Mouse (Mus musculus) embryonic facial prominence, embryonic 11.5 days (tissue): Measurements from ENCODE around the gene Aplp1. TPM values are rescaled to one million over a fixed set of nuclear protein-coding genes. Genes with fewer than 3 reads are reported as not detected.

Source experiments
- ATAC-seq: fragments of 200-750 bp; cut with Nextera tagmentation; replicated peaks from 2 replicates; pipeline ENCODE4 v1.8.0; 2017; ENCODE audit warnings: low read depth; ENCODE audit not compliant: insufficient number of reproducible peaks, low FRiP score, low TSS enrichment
- DNase-seq: peaks from one replicate; pipeline ENCODE4 v3.0.0-alpha.2; 2015; ENCODE audit warnings: low spot score
- H3K27ac ChIP-seq: fragments of 300-500 bp; sonication (generic); replicated peaks from 2 replicates; pipeline ENCODE4 v1.5.1; 2014; ENCODE audit warnings: mild to moderate bottlenecking, low read depth, low read length, control low read depth
- H3K27me3 ChIP-seq: fragments of 300-500 bp; sonication (generic); 2 replicates; pipeline ENCODE4 v1.6.1; 2014; ENCODE audit warnings: mild to moderate bottlenecking, low read length, moderate library complexity, mixed read lengths; ENCODE audit not compliant: control insufficient read depth, insufficient read depth
- H3K36me3 ChIP-seq: fragments of 300-500 bp; sonication (generic); replicated peaks from 2 replicates; pipeline ENCODE4 v1.6.1; 2014; ENCODE audit warnings: low read depth, mild to moderate bottlenecking, low read length, moderate library complexity, mixed read lengths; ENCODE audit not compliant: control insufficient read depth, insufficient read depth
- H3K4me1 ChIP-seq: fragments of 300-500 bp; sonication (generic); 2 replicates; pipeline ENCODE4 v1.6.1; 2014; ENCODE audit warnings: low read length, mixed read lengths; ENCODE audit not compliant: control insufficient read depth, insufficient read depth
- H3K4me2 ChIP-seq: fragments of 300-500 bp; sonication (generic); 2 replicates; pipeline ENCODE4 v1.6.1; 2014; ENCODE audit warnings: low read depth, mild to moderate bottlenecking, control low read depth, low read length, moderate library complexity
- H3K4me3 ChIP-seq: fragments of 300-500 bp; sonication (generic); 2 replicates; pipeline ENCODE4 v1.5.1; 2014; ENCODE audit warnings: low read depth, low read length, control low read depth
- H3K9ac ChIP-seq: fragments of 300-500 bp; sonication (generic); replicated peaks from 2 replicates; pipeline ENCODE4 v1.6.1; 2014; ENCODE audit warnings: mild to moderate bottlenecking, control low read depth, low read length
- H3K9me3 ChIP-seq: fragments of 300-500 bp; sonication (generic); replicated peaks from 2 replicates; pipeline ENCODE4 v1.6.1; 2016; ENCODE audit warnings: mild to moderate bottlenecking, low read length, inconsistent platforms, mixed read lengths; ENCODE audit not compliant: control insufficient read depth
- WGBS: fragments of 180-500 bp; shearing (Covaris S2); extraction: QIAGEN DNeasy Blood & Tissue Kit; methylation state at CpG from one replicate; pipeline ENCODE4 v1.1.7; 2014; 5-methylcytosine and 5-hydroxymethylcytosine counted together
- polyA plus RNA-seq: library from polyadenylated mRNA; unstranded; fragments of >200 nt; fragmentation: Nextera tagmentation; extraction: Ambion mirVana; gene quantifications from 2 replicates; pipeline ENCODE4 v1.2.1, GENCODE M21; 2014

Aplp1 gene
- polyA plus RNA-seq, 1 experiment from 2014 or later: 40.2 TPM

DNA sequence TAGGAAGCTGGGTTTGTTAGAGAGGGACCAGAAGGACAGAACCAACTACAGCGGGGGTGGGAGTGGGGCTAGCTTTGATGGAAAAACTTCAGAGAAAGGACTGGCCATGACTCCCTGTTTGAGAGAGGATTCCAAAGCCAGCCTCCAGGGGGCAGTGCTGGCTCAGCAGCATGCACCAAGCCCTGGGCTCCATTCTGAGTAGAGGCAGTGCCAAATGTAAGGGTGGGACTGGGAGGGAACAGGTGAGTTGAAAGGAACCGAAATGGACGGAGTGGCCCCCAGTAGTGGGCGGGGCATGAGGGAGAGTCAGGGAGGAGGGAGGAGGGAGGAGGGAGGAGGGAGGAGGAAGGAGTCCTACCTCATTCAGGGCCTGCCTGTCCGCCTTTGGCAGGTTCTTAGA lies 4.6 kb downstream of the Aplp1 start:
- WGBS: 25% methylated on average over 5 of the region's 5 CpGs
- no peak overlapping the region for H3K4me3 ChIP-seq
- H3K4me1 ChIP-seq: peaks cover 4% of the 10 kb centered on the region
- H3K9me3 ChIP-seq: no peaks in the 10 kb centered on the region
- no peaks in the 10 kb centered on the region; the same call in 1 of the 2 replicates for H3K36me3 ChIP-seq
- no peak overlapping the region for H3K9ac ChIP-seq
- ATAC-seq (no peak), DNase-seq (peak; percentile 57)
- peaks cover 14% of the 10 kb centered on the region; the same call in 1 of the 2 replicates for H3K27me3 ChIP-seq
- no peak overlapping the region for H3K27ac ChIP-seq
- no peak overlapping the region for H3K4me2 ChIP-seq

DNA sequence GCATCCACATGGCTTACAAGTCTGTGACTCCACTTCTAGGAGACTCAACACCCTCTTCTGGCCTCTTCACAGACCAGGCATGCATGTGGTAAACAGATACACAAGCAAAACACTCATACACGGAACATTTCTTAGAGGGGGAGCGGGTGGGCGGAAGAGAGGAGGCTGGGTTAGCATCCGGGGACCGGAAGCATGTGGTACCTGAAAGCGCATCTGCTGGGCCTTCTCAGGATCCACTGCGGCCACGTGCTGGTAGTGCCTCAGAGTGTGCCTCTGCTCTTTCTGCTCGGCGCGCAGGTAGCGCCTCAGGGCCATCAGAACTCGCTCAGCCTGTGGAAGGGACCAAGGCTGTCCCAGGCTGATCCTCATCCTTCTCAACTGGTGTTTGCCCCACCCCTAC lies 5.6 kb downstream of the Aplp1 start:
- Histone ChIP-seq H3K4me1 (peaks cover 4% of the 10 kb centered on the region), H3K9me3 (no peaks in the 10 kb centered on the region), H3K9ac (no peak overlapping the region), H3K27me3 (peaks cover 13% of the 10 kb centered on the region; the same call in 1 of the 2 replicates), H3K36me3 (no peaks in the 10 kb centered on the region; the same call in 1 of the 2 replicates), H3K4me2 (no peak overlapping the region), H3K27ac (no peak overlapping the region), H3K4me3 (no peak overlapping the region)
- ATAC-seq (no peak), DNase-seq (no peak)
- WGBS: 80% methylated on average over 13 of the region's 13 CpGs

DNA sequence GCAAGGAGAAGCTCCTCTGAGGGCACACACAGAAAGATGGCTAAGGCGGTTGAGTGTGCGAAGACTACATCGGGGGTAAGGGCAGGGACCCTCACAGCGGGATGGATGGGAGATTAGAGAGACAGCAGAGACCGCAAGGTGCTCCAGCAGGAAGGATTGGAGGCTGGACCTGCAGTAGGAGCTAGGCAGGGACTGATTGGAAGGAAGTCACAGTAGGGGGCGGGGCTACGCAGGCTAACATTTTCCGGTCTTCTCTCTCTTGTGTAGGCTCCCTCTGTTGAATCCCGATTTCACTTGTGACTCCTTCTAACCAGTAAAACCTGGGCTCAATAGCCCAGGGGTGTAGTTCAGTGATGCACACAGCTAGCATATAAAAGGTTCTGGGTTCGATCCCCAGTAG lies 8.5 kb downstream of the Aplp1 start:
- no peaks in the 10 kb centered on the region; the same call in 1 of the 2 replicates for H3K27me3 ChIP-seq
- ATAC-seq (no peak), DNase-seq (no peak)
- no peaks in the 10 kb centered on the region for H3K9me3 ChIP-seq
- 13% methylated on average over 10 of the region's 10 CpGs for WGBS
- H3K4me3 ChIP-seq: no peak overlapping the region
- no peaks in the 10 kb centered on the region for H3K4me1 ChIP-seq
- H3K9ac ChIP-seq: no peak overlapping the region
- H3K4me2 ChIP-seq: no peak overlapping the region
- H3K27ac ChIP-seq: no peak overlapping the region
- H3K36me3 ChIP-seq: no peaks in the 10 kb centered on the region; the same call in 1 of the 2 replicates

DNA sequence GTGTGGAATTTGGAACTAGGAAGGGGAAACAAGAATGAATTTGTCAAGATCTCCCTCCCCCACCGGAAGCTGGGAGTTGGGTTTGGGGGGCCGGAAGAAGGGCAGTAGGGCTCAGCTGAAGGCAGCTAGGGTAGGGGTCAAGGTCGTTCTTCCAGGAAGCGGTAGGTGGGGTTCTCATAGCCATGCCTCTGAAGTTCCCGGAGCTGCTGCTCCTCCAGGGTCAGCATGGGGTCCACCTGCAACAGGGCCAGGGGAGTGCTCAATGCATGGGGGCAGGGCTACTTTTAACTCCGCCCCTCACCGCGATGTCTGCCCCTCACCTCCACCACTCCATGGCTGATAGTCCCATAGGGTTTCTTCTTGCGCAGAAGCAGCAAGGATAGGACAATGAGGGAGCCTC lies 10.2 kb downstream of the Aplp1 start:
- Histone ChIP-seq H3K9ac (no peak overlapping the region), H3K4me1 (no peaks in the 10 kb centered on the region), H3K27me3 (no peaks in the 10 kb centered on the region; the same call in 1 of the 2 replicates), H3K4me3 (no peak overlapping the region), H3K36me3 (no peaks in the 10 kb centered on the region; the same call in 1 of the 2 replicates), H3K4me2 (no peak overlapping the region), H3K27ac (no peak overlapping the region), H3K9me3 (no peaks in the 10 kb centered on the region)
- WGBS: 46% methylated on average over 9 of the region's 9 CpGs
- ATAC-seq: no peak
- no peak for DNase-seq

DNA sequence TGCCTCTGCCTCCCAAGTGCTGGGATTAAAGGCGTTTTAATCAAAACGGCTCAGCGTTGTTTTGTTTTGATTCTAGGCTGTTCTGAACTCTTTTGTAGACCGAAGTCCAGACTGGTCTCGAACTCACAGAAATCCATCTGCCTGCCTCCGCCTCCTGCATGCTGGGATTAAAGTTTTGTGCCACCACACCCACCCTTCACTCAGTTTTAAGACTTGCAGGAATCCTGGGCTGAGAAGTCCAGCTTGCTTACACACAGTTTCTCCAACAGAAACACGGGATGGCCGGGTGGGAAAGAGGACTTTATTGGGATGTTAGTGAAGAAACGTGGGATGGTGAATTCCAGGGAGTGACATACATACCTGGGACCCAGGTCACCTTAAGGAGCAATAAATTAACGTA lies 10.6 kb downstream of the Aplp1 start:
- Histone ChIP-seq H3K9me3 (no peaks in the 10 kb centered on the region), H3K4me3 (no peak overlapping the region), H3K9ac (no peak overlapping the region), H3K4me1 (no peaks in the 10 kb centered on the region), H3K27ac (no peak overlapping the region), H3K27me3 (no peaks in the 10 kb centered on the region; the same call in 1 of the 2 replicates), H3K4me2 (no peak overlapping the region), H3K36me3 (no peaks in the 10 kb centered on the region; the same call in 1 of the 2 replicates)
- WGBS: 71% methylated on average over 10 of the region's 10 CpGs
- DNase-seq: no peak
- no peak for ATAC-seq

DNA sequence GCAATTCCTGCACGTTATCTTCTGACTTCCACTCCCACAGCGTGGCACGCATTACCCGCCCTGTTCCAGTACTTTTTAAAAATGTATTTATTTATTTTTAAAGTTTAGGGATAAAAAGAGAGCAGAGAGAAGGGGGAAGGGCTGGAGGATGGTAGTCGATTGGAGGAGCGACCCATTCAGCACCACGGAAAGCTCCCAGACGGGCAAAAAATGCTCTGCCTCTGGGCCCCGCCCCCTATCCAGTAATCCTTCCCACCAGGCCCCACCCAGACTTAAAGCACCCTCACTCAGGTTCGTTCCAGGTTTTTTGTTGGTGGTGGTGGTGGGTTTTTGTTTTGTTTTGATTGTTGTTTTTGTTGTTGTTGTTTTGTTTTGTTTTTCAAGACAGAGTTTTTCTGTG lies 11.1 kb downstream of the Aplp1 start:
- Histone ChIP-seq H3K9ac (no peak overlapping the region), H3K36me3 (no peaks in the 10 kb centered on the region; the same call in 1 of the 2 replicates), H3K4me2 (no peak overlapping the region), H3K4me1 (no peaks in the 10 kb centered on the region), H3K9me3 (no peaks in the 10 kb centered on the region), H3K27me3 (no peaks in the 10 kb centered on the region; the same call in 1 of the 2 replicates), H3K27ac (no peak overlapping the region), H3K4me3 (no peak overlapping the region)
- DNase-seq: peak; percentile 77
- 2% methylated on average over 10 of the region's 10 CpGs for WGBS
- ATAC-seq: no peak

DNA sequence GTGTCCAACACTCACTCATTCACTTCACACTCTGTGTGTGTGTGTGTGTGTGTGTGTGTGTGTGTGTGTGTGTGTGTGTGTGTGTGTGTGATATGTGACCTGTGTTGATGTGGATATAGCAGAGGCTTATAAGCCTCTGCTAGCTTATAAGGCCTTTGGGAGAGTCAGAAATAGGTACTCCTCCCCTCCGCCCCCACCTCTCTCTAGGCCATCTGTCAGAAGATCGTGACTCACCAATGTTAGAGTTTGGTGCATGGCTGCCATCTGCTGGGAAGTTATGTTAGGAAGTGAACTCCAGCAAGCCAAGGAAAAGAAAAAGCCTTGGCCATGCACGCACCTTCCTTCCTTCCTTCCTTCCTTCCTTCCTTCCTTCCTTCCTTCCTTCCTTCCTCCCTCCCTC lies 13.5 kb downstream of the Aplp1 start:
- ATAC-seq (no peak), DNase-seq (peak; percentile 70)
- Histone ChIP-seq H3K4me2 (no peak overlapping the region), H3K9me3 (no peaks in the 10 kb centered on the region), H3K27ac (no peak overlapping the region), H3K4me3 (no peak overlapping the region), H3K27me3 (no peaks in the 10 kb centered on the region), H3K9ac (no peak overlapping the region), H3K36me3 (no peaks in the 10 kb centered on the region; the same call in 1 of the 2 replicates), H3K4me1 (no peaks in the 10 kb centered on the region)
- 17% methylated on average over 3 of the region's 3 CpGs for WGBS

DNA sequence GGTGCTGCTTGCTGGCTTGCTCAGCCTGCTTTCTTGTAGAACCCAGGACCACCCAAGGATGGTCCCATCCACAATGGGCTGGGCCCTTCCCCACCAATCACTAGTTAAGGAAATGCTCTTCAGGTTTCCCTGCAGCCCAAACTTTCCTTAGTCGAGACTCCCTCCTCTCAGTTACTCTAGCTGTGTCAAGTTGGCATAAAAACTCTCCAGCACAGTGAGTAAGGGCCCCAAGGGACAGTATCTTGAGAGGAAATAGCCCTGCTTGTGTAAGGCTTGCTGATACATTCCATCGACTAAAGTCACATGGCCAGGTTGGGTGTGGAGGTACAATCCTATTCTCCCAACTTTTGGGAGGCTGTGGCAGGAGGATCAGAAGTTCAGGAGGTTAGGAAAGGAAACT lies 15.1 kb downstream of the Aplp1 start:
- ATAC-seq (no peak), DNase-seq (no peak)
- H3K27ac ChIP-seq: no peak overlapping the region
- H3K36me3 ChIP-seq: no peaks in the 10 kb centered on the region
- H3K4me1 ChIP-seq: no peaks in the 10 kb centered on the region
- no peaks in the 10 kb centered on the region for H3K9me3 ChIP-seq
- H3K9ac ChIP-seq: no peak overlapping the region
- 50% methylated on average over 2 of the region's 2 CpGs for WGBS
- H3K27me3 ChIP-seq: no peaks in the 10 kb centered on the region
- H3K4me2 ChIP-seq: no peak overlapping the region
- H3K4me3 ChIP-seq: no peak overlapping the region
